Mouse (Mus musculus): ENCODE data around the gene Xylt2.

GRCm38 (mm10) chr11:94652973-94653372 lies 24.3 kb downstream of the Xylt2 start:
- TF ChIP-seq GATA1 (IDR thresholded peaks at IDR 0.05; ENCODE audit: low read length) (no peak), TAL1 (IDR thresholded peaks at IDR 0.05; ENCODE audit: low read length) (no peak)

Data from erythroblast, embryonic 14.5 days (primary cell).